Mouse (Mus musculus): Measurements from ENCODE around the gene Rpp14.

GRCm38 (mm10) chr14:8056076-8056475 is 24.1 kb upstream of the Rpp14 start:
- TF ChIP-seq CTCF (IDR thresholded peaks at IDR 0.05; ENCODE audit: low read depth, low read length) (no peak), GATA1 (IDR thresholded peaks at IDR 0.05; ENCODE audit: borderline replicate concordance, low read length) (no peak), POLR2AphosphoS5 (IDR thresholded peaks at IDR 0.05; ENCODE audit: insufficient replicate concordance, low read depth, low read length) (no peak)

Data from G1E (cell line).